Mouse (Mus musculus) right cerebral cortex, adult 18-20 months (tissue): ENCODE measurements around the gene Fancc.

Experiments
- DNase-seq: peaks from one replicate; pipeline ENCODE4 v3.0.0; 2022; ENCODE audit warnings: mixed read lengths

The Fancc gene

GRCm38 (mm10) chr13:63241665-63242064, 255.4 kb downstream of the Fancc start:
- DNase-seq, result no peak

GRCm38 (mm10) chr13:63240835-63241234, 256.2 kb downstream of the Fancc start:
- DNase-seq, result peak; percentile 59

- peak; percentile 87 for DNase-seq
Measured at GRCm38 (mm10) chr13:63239877-63240671, 257.0 kb downstream of the Fancc start.

- no peak for DNase-seq
Measured at GRCm38 (mm10) chr13:63239301-63239804, 257.7 kb downstream of the Fancc start.

GRCm38 (mm10) chr13:63238045-63238444, 259.0 kb downstream of the Fancc start:
- DNase-seq, result no peak

GRCm38 (mm10) chr13:63236159-63236893, 260.8 kb downstream of the Fancc start:
- DNase-seq, result no peak

DNA sequence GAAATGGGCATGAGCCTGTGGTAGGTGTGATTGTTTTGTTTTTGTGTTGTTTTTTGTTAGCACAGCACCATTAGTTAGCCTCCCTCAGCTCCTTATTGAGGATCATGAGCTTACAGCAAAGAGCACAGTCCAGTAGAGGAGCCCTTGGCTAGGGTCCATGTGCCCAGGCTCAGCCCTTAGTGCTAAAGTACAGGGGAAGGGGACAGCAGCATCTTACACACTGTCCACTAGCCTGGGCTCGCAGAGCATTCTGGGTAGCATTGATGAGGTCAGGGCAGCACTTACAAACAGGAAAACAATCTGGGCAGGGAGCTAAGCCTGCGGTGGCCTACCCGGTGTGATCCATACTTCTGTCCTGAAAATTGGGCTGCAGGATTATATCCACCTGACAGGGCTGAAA, 261.5 kb downstream of the Fancc start:
- DNase-seq, result no peak
